Mouse (Mus musculus): Measurements from ENCODE around the gene Rtraf. TPM values are rescaled to one million over a fixed set of nuclear protein-coding genes. Genes with fewer than 3 reads are reported as not detected.

The Rtraf gene
- polyA plus RNA-seq (2012; rRNA removed; ENCODE audit: low replicate concordance), result 4.8 and 10.1 TPM in 2 replicates

DNA sequence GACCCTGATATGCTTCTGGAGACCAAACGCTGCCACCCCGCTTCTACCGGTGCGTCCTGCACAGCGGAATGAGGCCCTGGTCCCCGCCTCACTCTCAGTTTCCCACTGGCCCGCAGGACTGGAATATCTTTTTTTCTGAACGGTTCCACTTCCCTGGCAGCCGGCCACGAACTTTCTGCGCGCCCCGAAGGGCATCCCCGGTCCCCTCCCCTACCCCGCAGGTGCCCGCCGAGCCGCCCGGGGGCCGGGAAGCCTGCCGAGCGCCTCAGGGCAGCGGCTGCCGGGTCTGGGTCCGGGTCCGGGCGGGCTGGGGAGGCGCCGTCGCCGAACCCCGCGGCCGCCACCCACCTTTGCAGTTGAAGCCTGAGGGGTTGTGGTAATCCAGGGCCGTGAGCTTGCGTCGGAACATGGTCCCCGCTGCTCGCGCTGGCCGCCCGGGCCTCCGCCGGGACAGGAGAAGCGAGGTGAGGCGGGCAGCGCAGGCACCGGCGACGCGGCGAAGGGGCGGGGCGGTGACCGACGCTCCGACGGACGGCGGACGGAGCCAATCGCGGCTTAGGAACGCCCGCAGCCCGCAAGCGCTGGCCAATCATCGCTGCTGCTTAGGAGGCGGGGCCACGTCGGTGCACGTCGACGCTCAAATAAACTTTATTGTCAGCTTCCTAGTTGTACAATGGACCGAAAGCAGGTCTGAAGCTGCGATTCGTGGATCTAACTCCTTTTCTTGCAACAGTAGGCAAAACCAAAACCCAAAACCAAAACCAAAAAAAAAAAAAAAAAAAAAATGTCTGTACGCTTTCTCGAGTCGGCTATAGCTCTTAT is at the start of gene Rtraf:
Gene Rtraf (minus strand): TSS at position 504 of the 822 bp plus-strand sequence.

Other genes with a start within 250 kb of the Rtraf start
- gene Gm2237, start 238.7 kb downstream of the Rtraf start, polyA plus RNA-seq (2012; rRNA removed; ENCODE audit: low replicate concordance), result not detected in 2 replicates
- not detected in 2 replicates for gene Gm5458, start 221.2 kb downstream of the Rtraf start, polyA plus RNA-seq (2012; rRNA removed; ENCODE audit: low replicate concordance)
- 4.6 and 5.5 TPM in 2 replicates for gene Nid2, start 72.6 kb downstream of the Rtraf start, polyA plus RNA-seq (2012; rRNA removed; ENCODE audit: low replicate concordance)
- gene Gng2, start 153.8 kb upstream of the Rtraf start, polyA plus RNA-seq (2012; rRNA removed; ENCODE audit: low replicate concordance), result 2.4 and 3.8 TPM in 2 replicates

Data from duodenum, adult 2 months (tissue).